30 mouse cellular contexts compared by ENCODE assay signal in the genomic region with DNA sequence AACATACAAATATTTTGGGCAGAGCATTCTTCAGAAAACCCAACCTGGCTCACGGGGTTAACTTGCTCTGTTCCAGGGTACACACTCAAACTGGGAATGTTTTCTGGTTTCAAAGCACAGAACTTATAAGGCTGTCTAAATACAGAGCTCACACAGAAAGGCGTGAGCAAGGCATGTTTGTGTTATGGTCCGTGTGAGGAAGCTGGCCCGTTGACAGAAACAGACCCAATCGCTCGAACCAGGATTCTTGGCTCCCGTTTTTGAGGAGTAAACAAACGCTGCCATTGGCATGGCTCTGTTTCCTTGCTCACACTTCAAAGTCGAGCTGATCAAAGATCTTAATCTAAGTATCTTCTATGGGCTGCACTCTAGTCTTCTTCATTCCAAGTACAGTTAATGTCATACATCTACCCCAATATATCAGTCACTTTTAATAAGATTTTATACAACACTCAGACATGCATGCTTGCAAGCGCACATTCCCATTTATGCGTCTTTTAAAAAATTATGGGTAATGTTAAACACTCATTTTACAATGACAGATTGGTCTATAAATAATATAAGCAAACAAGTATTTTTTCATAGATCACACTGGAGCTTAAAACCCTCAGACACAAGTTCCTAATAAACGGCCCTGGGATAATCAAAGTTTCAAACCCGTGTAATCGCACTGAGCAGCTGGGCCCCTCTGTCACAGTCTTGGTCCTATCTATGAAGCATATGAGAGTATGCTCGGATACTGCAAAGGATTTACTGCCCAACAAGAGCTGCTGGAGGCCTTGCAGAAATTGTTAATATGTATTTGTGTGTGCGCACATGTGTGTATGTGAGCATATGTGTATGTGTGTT.
DNase-seq lines count a peak whose midpoint lies in the region; ATAC-seq and TF ChIP-seq lines count a peak whose summit lies in the region.
"Had no signal": no experiment of that assay in that cellular context is flagged by ENCODE, and none has a peak within 500 bp of the region (broad histone marks: within the 10 kb centered on the region; RNA-seq: fewer than 3 reads in every experiment).

No protein-coding gene starts in this region.

- DNase-seq in kidney, postnatal 0 days (ENCODE audit: low spot score): peak; percentile 66
- DNase-seq in kidney, adult 8-10 months: no peak
- peak; percentile 87 for DNase-seq in lung, embryonic 14.5 days
- peak; percentile 63 for DNase-seq in lung, postnatal 36 days
- no peak for DNase-seq in spleen, postnatal 10 days (ENCODE audit: low spot score in 2 of 2)
- no peak for DNase-seq in midbrain, embryonic 14.5 days
- DNase-seq: adrenal gland, postnatal 14 days; cerebellum, adult 11 months; cerebellum, postnatal 14 days; gastrocnemius, postnatal 10 days; heart, postnatal 14 days; kidney, adult 2 months; kidney, postnatal 36 days; layer of hippocampus, postnatal 36 days; right cerebral cortex, adult 18-20 months; spleen, adult 18-20 months; thymus, postnatal 14 days had no signal

- no peak overlapping the region for H3K4me3 ChIP-seq in kidney, postnatal 0 days (replicated peaks; ENCODE audit: low read depth, low read length)
- H3K4me3 ChIP-seq in lung, embryonic 14.5 days (ENCODE audit: low read depth, low read length): no peak overlapping the region
- H3K4me3 ChIP-seq in lung, embryonic 16.5 days (ENCODE audit: low read length): no peak overlapping the region
- H3K4me3 ChIP-seq in midbrain, embryonic 14.5 days (replicated peaks; ENCODE audit: low read depth, low read length): no peak overlapping the region
- H3K4me3 ChIP-seq: embryonic facial prominence, embryonic 10.5 days; embryonic facial prominence, embryonic 15.5 days; forebrain, embryonic 12.5 days; intestine, embryonic 15.5 days; limb, embryonic 10.5 days; limb, embryonic 15.5 days; liver, embryonic 15.5 days; midbrain, embryonic 10.5 days; myocyte; neural tube, embryonic 12.5 days had no signal

- H3K4me2 ChIP-seq in kidney, postnatal 0 days (ENCODE audit: low read length): no peak overlapping the region
- H3K4me2 ChIP-seq in lung, embryonic 14.5 days: no peak overlapping the region
- H3K4me2 ChIP-seq in lung, embryonic 16.5 days (ENCODE audit: low read depth, low read length): no peak overlapping the region
- H3K4me2 ChIP-seq in midbrain, embryonic 14.5 days (ENCODE audit: low read length): no peak overlapping the region
- H3K4me2 ChIP-seq: embryonic facial prominence, embryonic 15.5 days; forebrain, embryonic 12.5 days; intestine, embryonic 15.5 days; limb, embryonic 15.5 days; liver, embryonic 15.5 days; neural tube, embryonic 12.5 days had no signal

- no peaks in the 10 kb centered on the region for H3K36me3 ChIP-seq in kidney, postnatal 0 days (ENCODE audit: insufficient read depth, low read length)
- H3K36me3 ChIP-seq in lung, embryonic 14.5 days (ENCODE audit: insufficient read depth): 0 out of 2 replicates have a peak, but pooled peaks cover 5% of the 10 kb centered on the region
- H3K36me3 ChIP-seq in lung, embryonic 16.5 days (ENCODE audit: control insufficient read depth, insufficient read depth, low read length): no peaks in the 10 kb centered on the region; the same call in 1 of the 2 replicates
- no peaks in the 10 kb centered on the region; the same call in 1 of the 2 replicates for H3K36me3 ChIP-seq in midbrain, embryonic 14.5 days (ENCODE audit: control insufficient read depth, insufficient read depth, low read length)
- H3K36me3 ChIP-seq: embryonic facial prominence, embryonic 15.5 days; forebrain, embryonic 12.5 days; intestine, embryonic 15.5 days; limb, embryonic 10.5 days; neural tube, embryonic 12.5 days had no signal

- ATAC-seq in kidney, postnatal 0 days (replicated peaks; ENCODE audit: low FRiP score, low read depth): no peak
- ATAC-seq in lung, embryonic 14.5 days (ENCODE audit: insufficient read depth): peak; percentile 88
- ATAC-seq in lung, embryonic 16.5 days (ENCODE audit: low read depth): peak; percentile 67
- no peak for ATAC-seq in midbrain, embryonic 14.5 days (ENCODE audit: low FRiP score, low TSS enrichment)
- ATAC-seq: CD4-positive, CD25-positive, alpha-beta regulatory T cell, adult 4 months; hindbrain, postnatal 0 days; intestine, embryonic 15.5 days had no signal

- no peaks in the 10 kb centered on the region for H3K9me3 ChIP-seq in kidney, postnatal 0 days (replicated peaks; ENCODE audit: low read length)
- no peaks in the 10 kb centered on the region for H3K9me3 ChIP-seq in lung, embryonic 14.5 days (ENCODE audit: low read depth, low read length)
- no peaks in the 10 kb centered on the region for H3K9me3 ChIP-seq in lung, embryonic 16.5 days (ENCODE audit: control insufficient read depth, low read length)
- H3K9me3 ChIP-seq in midbrain, embryonic 14.5 days (ENCODE audit: control insufficient read depth, low read length): no peaks in the 10 kb centered on the region
- H3K9me3 ChIP-seq: embryonic facial prominence, embryonic 10.5 days; embryonic facial prominence, embryonic 15.5 days; forebrain, embryonic 12.5 days; intestine, embryonic 15.5 days; limb, embryonic 10.5 days; limb, embryonic 15.5 days; liver, embryonic 15.5 days; midbrain, embryonic 10.5 days; neural tube, embryonic 12.5 days had no signal

- no peak for TF ChIP-seq CTCF in kidney, postnatal 0 days (IDR thresholded peaks at IDR 0.05; ENCODE audit: low read depth)
- TF ChIP-seq CTCF in lung, embryonic 14.5 days (IDR thresholded peaks at IDR 0.05; ENCODE audit: low read depth): no peak

- H3K27ac ChIP-seq in kidney, postnatal 0 days: no peak overlapping the region
- H3K27ac ChIP-seq in lung, embryonic 14.5 days (ENCODE audit: low read depth): no peak overlapping the region
- no peak overlapping the region for H3K27ac ChIP-seq in lung, embryonic 16.5 days (ENCODE audit: low read length)
- no peak overlapping the region for H3K27ac ChIP-seq in midbrain, embryonic 14.5 days (replicated peaks; ENCODE audit: low read depth, low read length)
- H3K27ac ChIP-seq: embryonic facial prominence, embryonic 10.5 days; embryonic facial prominence, embryonic 15.5 days; forebrain, embryonic 12.5 days; hindbrain, postnatal 0 days; intestine, embryonic 15.5 days; limb, embryonic 10.5 days; limb, embryonic 15.5 days; liver, embryonic 15.5 days; midbrain, embryonic 10.5 days; neural tube, embryonic 12.5 days had no signal

- no peak overlapping the region for H3K9ac ChIP-seq in kidney, postnatal 0 days (ENCODE audit: low read depth, low read length)
- no peak overlapping the region for H3K9ac ChIP-seq in lung, embryonic 14.5 days
- no peak overlapping the region for H3K9ac ChIP-seq in lung, embryonic 16.5 days (ENCODE audit: low read length)
- H3K9ac ChIP-seq in midbrain, embryonic 14.5 days (replicated peaks; ENCODE audit: low read length): no peak overlapping the region
- H3K9ac ChIP-seq: embryonic facial prominence, embryonic 15.5 days; forebrain, embryonic 12.5 days; intestine, embryonic 15.5 days; limb, embryonic 15.5 days; liver, embryonic 15.5 days; neural tube, embryonic 12.5 days had no signal

- no peaks in the 10 kb centered on the region for H3K4me1 ChIP-seq in kidney, postnatal 0 days (replicated peaks; ENCODE audit: insufficient read depth, low read length)
- peaks cover 5% of the 10 kb centered on the region; the same call in 1 of the 2 replicates for H3K4me1 ChIP-seq in lung, embryonic 14.5 days (ENCODE audit: insufficient read depth)
- peaks cover 13% of the 10 kb centered on the region for H3K4me1 ChIP-seq in lung, embryonic 16.5 days (replicated peaks; ENCODE audit: control insufficient read depth, insufficient read depth, low read length)
- H3K4me1 ChIP-seq in midbrain, embryonic 14.5 days (ENCODE audit: control insufficient read depth, insufficient read depth, low read length): no peaks in the 10 kb centered on the region
- H3K4me1 ChIP-seq: embryonic facial prominence, embryonic 15.5 days; forebrain, embryonic 12.5 days; intestine, embryonic 15.5 days; limb, embryonic 10.5 days; liver, embryonic 15.5 days; midbrain, embryonic 10.5 days; neural tube, embryonic 12.5 days had no signal

- no peaks in the 10 kb centered on the region for H3K27me3 ChIP-seq in kidney, postnatal 0 days (ENCODE audit: insufficient read depth, low read length)
- H3K27me3 ChIP-seq in lung, embryonic 14.5 days (ENCODE audit: insufficient read depth, low read length): no peaks in the 10 kb centered on the region
- H3K27me3 ChIP-seq in lung, embryonic 16.5 days (ENCODE audit: control insufficient read depth, insufficient read depth, low read depth, low read length): no peaks in the 10 kb centered on the region
- H3K27me3 ChIP-seq in midbrain, embryonic 14.5 days (ENCODE audit: control insufficient read depth, insufficient read depth, low read length): no peaks in the 10 kb centered on the region
- H3K27me3 ChIP-seq: embryonic facial prominence, embryonic 15.5 days; forebrain, embryonic 12.5 days; intestine, embryonic 15.5 days; limb, embryonic 15.5 days; liver, embryonic 15.5 days; neural tube, embryonic 12.5 days had no signal

- WGBS in kidney, postnatal 0 days: 70% methylated on average over 16 of the region's 16 CpGs
- 32% methylated on average over 16 of the region's 16 CpGs for WGBS in lung, embryonic 14.5 days
- WGBS in lung, embryonic 16.5 days: 39% methylated on average over 16 of the region's 16 CpGs
- WGBS in midbrain, embryonic 14.5 days: 88% methylated on average over 16 of the region's 16 CpGs

Comparison
In these comparisons a context has a peak if more than half of its experiments do, and no peak if none do; other contexts are left out.
1. DNase-seq: peak in kidney, postnatal 0 days (single experiment), lung, embryonic 14.5 days (single experiment) and lung, postnatal 36 days (single experiment); none in kidney, adult 8-10 months (0 of 2), spleen, postnatal 10 days (0 of 2) and midbrain, embryonic 14.5 days (single experiment).
2. ATAC-seq: peak in lung, embryonic 14.5 days (single experiment) and lung, embryonic 16.5 days (single experiment); none in kidney, postnatal 0 days (single experiment) and midbrain, embryonic 14.5 days (single experiment).